Mouse (Mus musculus) olfactory bulb, adult 2 months (tissue): ENCODE measurements at regions not wholly inside any gene's neighbourhood (a gene's known extent, or its start where the extent isn't known, plus 50 kb on each side); places are given as distances from the start of the nearest gene placed in this dataset.

ENCODE experiments used
- CTCF ChIP-seq: fragments of 200-500 bp; IDR thresholded peaks from 2 replicates; pipeline ENCODE4 v1.5.1; 2012; ENCODE audit warnings: low read depth, mild to moderate bottlenecking, low read length, moderate library complexity; ENCODE audit not compliant: insufficient read depth
- POLR2A ChIP-seq: fragments of 200-500 bp; IDR thresholded peaks from 2 replicates; pipeline ENCODE4 v1.6.1; 2012; ENCODE audit warnings: mild to moderate bottlenecking, low read depth, low read length, moderate library complexity; ENCODE audit not compliant: insufficient read depth

DNA sequence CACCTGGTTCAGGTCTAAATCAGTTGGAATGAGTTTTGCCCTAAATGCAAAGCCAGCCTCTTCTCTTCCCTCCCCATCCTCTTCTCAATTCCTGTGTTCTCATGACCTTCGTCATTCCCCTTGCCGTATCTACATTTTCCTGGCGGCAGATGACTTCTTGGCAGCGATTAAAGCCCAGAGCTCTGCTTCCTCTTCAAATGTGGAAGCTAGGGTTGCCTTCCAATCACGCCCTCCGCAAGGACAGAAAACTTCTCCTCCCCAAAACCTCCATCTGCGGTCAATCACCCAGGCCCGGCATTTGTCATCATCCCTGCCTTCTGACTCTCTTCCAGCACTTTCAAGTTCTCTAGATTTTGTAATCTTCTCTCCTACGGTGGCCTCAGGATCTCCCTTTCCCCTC is 72.3 kb downstream of the Gm12689 start:
- TF ChIP-seq CTCF (no peak), POLR2A (no peak)
